Mouse (Mus musculus) ES-Bruce4 (cell line): ENCODE data around the gene Slc24a5. TPM values are rescaled to one million over a fixed set of nuclear protein-coding genes. Genes with fewer than 3 reads are reported as not detected.
"Not testable (repeated sequence)": the region's sequence is repeated elsewhere in the genome, so short reads cannot be mapped to it uniquely, and the experiment has no call there.

Experiments used
- H3K27ac ChIP-seq: 2 replicates; pipeline ENCODE4 v1.5.1; 2012; ENCODE audit warnings: low read length, inconsistent platforms; ENCODE audit not compliant: insufficient read depth
- H3K27me3 ChIP-seq: 2 replicates; pipeline ENCODE4 v1.6.1; 2012; ENCODE audit warnings: mild to moderate bottlenecking, low read length, inconsistent platforms; ENCODE audit not compliant: control insufficient read depth, poor library complexity, insufficient read depth, severe bottlenecking
- H3K36me3 ChIP-seq: 2 replicates; pipeline ENCODE4 v1.6.1; 2012; ENCODE audit warnings: inconsistent platforms, mild to moderate bottlenecking, low read length, moderate library complexity; ENCODE audit not compliant: control insufficient read depth, poor library complexity, insufficient read depth, severe bottlenecking
- H3K4me1 ChIP-seq: one replicate; pipeline ENCODE4 v1.8.1; 2011; ENCODE audit warnings: low read length; ENCODE audit not compliant: control insufficient read depth, insufficient read depth
- H3K4me3 ChIP-seq: 2 replicates; pipeline ENCODE4 v1.5.1; 2011; ENCODE audit warnings: low read depth, mild to moderate bottlenecking, low read length
- H3K9ac ChIP-seq: 2 replicates; pipeline ENCODE4 v1.6.1; 2012; ENCODE audit warnings: low read depth, mild to moderate bottlenecking, inconsistent platforms; ENCODE audit not compliant: poor library complexity, severe bottlenecking
- H3K9me3 ChIP-seq: replicated peaks from 2 replicates; pipeline ENCODE4 v1.6.1; 2012; ENCODE audit warnings: mild to moderate bottlenecking, low read length, inconsistent platforms; ENCODE audit not compliant: control insufficient read depth, poor library complexity, insufficient read depth, severe bottlenecking
- CTCF ChIP-seq: IDR thresholded peaks from one replicate; pipeline ENCODE4 v1.8.1; 2011; ENCODE audit warnings: low read depth, low read length
- EP300 ChIP-seq: IDR thresholded peaks from 2 replicates; pipeline ENCODE4 v1.6.1; 2011; ENCODE audit warnings: low read depth, low read length; ENCODE audit not compliant: insufficient read depth
- POLR2A ChIP-seq: IDR thresholded peaks from one replicate; pipeline ENCODE4 v1.8.1; 2011; ENCODE audit warnings: low read length; ENCODE audit not compliant: insufficient read depth
- polyA plus RNA-seq: library from polyadenylated mRNA; stranded (reverse); fragments of >200 nt; gene quantifications from 2 replicates; pipeline ENCODE4 v1.2.4, GENCODE M21; 2011; ENCODE audit warnings: low read depth; ENCODE audit not compliant: missing spikeins, insufficient read depth, insufficient read length

Gene Slc24a5
- polyA plus RNA-seq, 1 experiment, result not detected

GRCm38 (mm10) chr2:125067373-125067772 lies 551 bp upstream of the Slc24a5 start:
- Histone ChIP-seq H3K4me1 (no peaks in the 10 kb centered on the region), H3K36me3 (no peaks in the 10 kb centered on the region), H3K27ac (no peak overlapping the region), H3K9ac (no peak overlapping the region), H3K4me3 (no peak overlapping the region), H3K9me3 (no peaks in the 10 kb centered on the region), H3K27me3 (no peaks in the 10 kb centered on the region)
- TF ChIP-seq CTCF (no peak), EP300 (no peak), POLR2A (no peak)

GRCm38 (mm10) chr2:125068696-125069095 lies 772 bp downstream of the Slc24a5 start:
- no peaks in the 10 kb centered on the region for H3K9me3 ChIP-seq
- no peaks in the 10 kb centered on the region for H3K36me3 ChIP-seq
- H3K9ac ChIP-seq, result no peak overlapping the region
- no peaks in the 10 kb centered on the region for H3K4me1 ChIP-seq
- H3K27me3 ChIP-seq, result no peaks in the 10 kb centered on the region
- H3K4me3 ChIP-seq, result no peak overlapping the region
- TF ChIP-seq EP300 (no peak), CTCF (no peak), POLR2A (no peak)
- H3K27ac ChIP-seq, result no peak overlapping the region

GRCm38 (mm10) chr2:125073056-125073780 lies 5.3 kb downstream of the Slc24a5 start:
- H3K27me3 ChIP-seq, result no peaks in the 10 kb centered on the region
- H3K4me1 ChIP-seq, result no peaks in the 10 kb centered on the region
- no peak overlapping the region for H3K4me3 ChIP-seq
- no peak for TF ChIP-seq CTCF
- TF ChIP-seq POLR2A, result no peak
- H3K9me3 ChIP-seq, result no peaks in the 10 kb centered on the region
- no peaks in the 10 kb centered on the region for H3K36me3 ChIP-seq
- no peak overlapping the region for H3K9ac ChIP-seq
- no peak overlapping the region for H3K27ac ChIP-seq

- H3K27ac ChIP-seq, result no peak overlapping the region
- no peak for TF ChIP-seq CTCF
- no peak for TF ChIP-seq EP300
- no peak for TF ChIP-seq POLR2A
- peaks cover 13% of the 10 kb centered on the region for H3K36me3 ChIP-seq
Observed at GRCm38 (mm10) chr2:125083879-125084278, 16.0 kb downstream of the Slc24a5 start.

GRCm38 (mm10) chr2:125088757-125089156 lies 20.8 kb downstream of the Slc24a5 start:
- no peaks in the 10 kb centered on the region for H3K27me3 ChIP-seq
- peaks cover 24% of the 10 kb centered on the region for H3K36me3 ChIP-seq
- TF ChIP-seq EP300, result no peak
- no peak overlapping the region for H3K9ac ChIP-seq
- no peaks in the 10 kb centered on the region for H3K9me3 ChIP-seq
- no peak overlapping the region for H3K4me3 ChIP-seq
- no peak overlapping the region for H3K27ac ChIP-seq
- H3K4me1 ChIP-seq, result no peaks in the 10 kb centered on the region

More at GRCm38 (mm10) chr2:125083879-125084278, 16.0 kb downstream of the Slc24a5 start:
- no peaks in the 10 kb centered on the region for H3K9me3 ChIP-seq
- H3K4me1 ChIP-seq, result no peaks in the 10 kb centered on the region
- no peak overlapping the region for H3K4me3 ChIP-seq
- H3K27me3 ChIP-seq, result no peaks in the 10 kb centered on the region
- no peak overlapping the region for H3K9ac ChIP-seq

GRCm38 (mm10) chr2:125092123-125092522 lies 24.2 kb downstream of the Slc24a5 start:
- H3K4me3 ChIP-seq, H3K9me3 ChIP-seq, H3K27ac ChIP-seq, H3K9ac ChIP-seq, H3K4me1 ChIP-seq, H3K27me3 ChIP-seq: not testable (repeated sequence)
- H3K36me3 ChIP-seq, result peaks cover 32% of the 10 kb centered on the region

GRCm38 (mm10) chr2:125104491-125104890 lies 36.6 kb downstream of the Slc24a5 start:
- H3K4me3 ChIP-seq, H3K4me1 ChIP-seq, H3K27me3 ChIP-seq, H3K27ac ChIP-seq, H3K9ac ChIP-seq: not testable (repeated sequence)
- H3K9me3 ChIP-seq, result peaks cover 62% of the 10 kb centered on the region
- peaks cover 58% of the 10 kb centered on the region for H3K36me3 ChIP-seq

- H3K4me1 ChIP-seq, H3K27me3 ChIP-seq, H3K4me3 ChIP-seq, H3K9ac ChIP-seq: not testable (repeated sequence)
- Histone ChIP-seq H3K27ac (0 out of 2 replicates have a peak overlapping the region, but pooled peaks have one; percentile 59), H3K9me3 (peaks cover 67% of the 10 kb centered on the region), H3K36me3 (peaks cover 57% of the 10 kb centered on the region)
Observed at GRCm38 (mm10) chr2:125106536-125106935, 38.6 kb downstream of the Slc24a5 start.
